Mouse (Mus musculus): Measurements from ENCODE around the gene Hist2h2aa2.
"Not testable (repeated sequence)": the region's sequence is repeated elsewhere in the genome, so short reads cannot be mapped to it uniquely, and the experiment has no call there.

Hist2h2aa2 gene

GRCm38 (mm10) chr3:96235836-96236235 lies 4.2 kb downstream of the Hist2h2aa2 start:
- DNase-seq, result no peak

- no peak for DNase-seq
These were observed 5.2 kb downstream of the Hist2h2aa2 start for GRCm38 (mm10) chr3:96234914-96235313.

GRCm38 (mm10) chr3:96231758-96232120 lies 8.3 kb downstream of the Hist2h2aa2 start:
- no peak for DNase-seq

- DNase-seq, result no peak
These were observed 8.9 kb downstream of the Hist2h2aa2 start for GRCm38 (mm10) chr3:96230910-96231757.

GRCm38 (mm10) chr3:96230404-96230803 lies 9.7 kb downstream of the Hist2h2aa2 start:
- DNase-seq, result no peak

- DNase-seq, result no peak
These were observed 11.2 kb downstream of the Hist2h2aa2 start for GRCm38 (mm10) chr3:96228828-96229227.

- DNase-seq, result no peak
These were observed 13.1 kb downstream of the Hist2h2aa2 start for GRCm38 (mm10) chr3:96226695-96227648.

- no peak for DNase-seq
These were observed 14.7 kb downstream of the Hist2h2aa2 start for GRCm38 (mm10) chr3:96225421-96225820.

- DNase-seq, result no peak
These were observed 17.3 kb downstream of the Hist2h2aa2 start for GRCm38 (mm10) chr3:96222774-96223173.

GRCm38 (mm10) chr3:96221640-96222038 lies 18.4 kb downstream of the Hist2h2aa2 start:
- DNase-seq, result no peak

- DNase-seq, result peak; percentile 94 to 96
These were observed 19.1 kb downstream of the Hist2h2aa2 start, which contains the start of the genes Hist2h2ac and Hist2h2be for GRCm38 (mm10) chr3:96220765-96221639. Hist2h2ac (minus strand) TSS chr3:96220880. Hist2h2be (plus strand) TSS chr3:96221119.

- not testable (repeated sequence) for DNase-seq
These were observed 19.8 kb downstream of the Hist2h2aa2 start for GRCm38 (mm10) chr3:96220131-96220764.

GRCm38 (mm10) chr3:96219661-96220130 lies 20.4 kb downstream of the Hist2h2aa2 start, which contains the start of the genes Bola1 and Hist2h2ab:
Bola1 (minus strand) TSS chr3:96219709.
Hist2h2ab (plus strand) TSS chr3:96219865.
- DNase-seq, result peak; percentile 71 to 90

- peak in 1 of 2 experiments; percentile 37 for DNase-seq
These were observed 20.9 kb downstream of the Hist2h2aa2 start for GRCm38 (mm10) chr3:96219191-96219641.

GRCm38 (mm10) chr3:96209242-96209641 lies 30.8 kb downstream of the Hist2h2aa2 start:
- no peak for DNase-seq

GRCm38 (mm10) chr3:96207819-96208218 lies 32.3 kb downstream of the Hist2h2aa2 start:
- no peak for DNase-seq

- no peak for DNase-seq
These were observed 40.3 kb downstream of the Hist2h2aa2 start for GRCm38 (mm10) chr3:96199731-96200130.

GRCm38 (mm10) chr3:96198601-96199251 lies 41.4 kb downstream of the Hist2h2aa2 start:
- not testable (repeated sequence) for DNase-seq

- peak in 1 of 2 experiments; percentile 34 for DNase-seq
These were observed 41.9 kb downstream of the Hist2h2aa2 start for GRCm38 (mm10) chr3:96198181-96198580.

- peak; percentile 88 to 90 for DNase-seq
These were observed 42.8 kb downstream of the Hist2h2aa2 start for GRCm38 (mm10) chr3:96197129-96197749.
